Comparison of ENCODE assay signal across 9 mouse cellular contexts in the genomic region with DNA sequence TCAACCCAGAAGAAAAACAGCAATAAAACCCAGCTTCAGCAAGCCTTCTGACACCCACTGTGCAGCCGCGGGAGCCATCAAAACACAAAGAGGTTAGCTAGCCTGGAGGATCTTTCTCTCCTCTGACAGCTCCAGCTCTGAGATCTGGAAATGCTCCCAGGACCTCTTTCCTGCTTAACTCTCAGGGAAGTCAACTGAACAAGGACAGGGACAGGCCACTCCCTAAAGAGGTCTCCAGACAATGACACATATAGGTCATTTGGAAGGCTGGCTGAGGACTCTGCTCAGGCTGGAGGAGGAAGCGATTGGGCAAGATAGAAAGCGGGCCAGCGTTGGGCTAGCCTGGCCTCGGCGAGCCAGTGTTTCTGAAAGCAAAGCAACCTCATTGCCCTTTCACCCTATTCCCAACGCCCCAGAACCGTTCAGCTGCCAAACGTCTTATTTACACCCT. TPM values are rescaled to one million over a fixed set of nuclear protein-coding genes. Genes with fewer than 3 reads are reported as not detected.
DNase-seq lines count a peak whose midpoint lies in the region; ATAC-seq lines count a peak whose summit lies in the region.
"Had no signal": no experiment of that assay in that cellular context is flagged by ENCODE, and none has a peak within 500 bp of the region (broad histone marks: within the 10 kb centered on the region; RNA-seq: fewer than 3 reads in every experiment).

No protein-coding gene starts in this region.

- H3K4me3 ChIP-seq in forebrain, embryonic 12.5 days (replicated peaks) = no peak overlapping the region
- H3K4me3 ChIP-seq in limb, embryonic 10.5 days = peak overlapping the region; percentile 45
- H3K4me3 ChIP-seq in midbrain, embryonic 11.5 days (ENCODE audit: low read depth, low read length) = no peak overlapping the region

- no peak overlapping the region for H3K9ac ChIP-seq in forebrain, embryonic 12.5 days
- peak overlapping the region; percentile 65 for H3K9ac ChIP-seq in midbrain, embryonic 11.5 days (ENCODE audit: low read length)
- H3K9ac ChIP-seq: limb, embryonic 15.5 days had no signal

- DNase-seq in ZHBTc4 (ENCODE audit: low read depth, low spot score) = peak; percentile 68
- DNase-seq in heart, postnatal 14 days = peak; percentile 64 to 67
- DNase-seq in limb, embryonic 10.5 days (ENCODE audit: low spot score) = peak; percentile 46
- peak; percentile 91 for DNase-seq in midbrain, embryonic 11.5 days (ENCODE audit: low spot score, missing footprints)
- no peak for DNase-seq in urinary bladder, postnatal 14 days (ENCODE audit: low spot score)
- no peak for DNase-seq in left cerebral cortex, adult 9 months (ENCODE audit: low spot score in 2 of 2)

- intact Hi-C loops in heart, postnatal 14 days (cut with DNase I) = loop anchor here (1.0 to 5.0 kb wide), 3 partner anchors 57 to 196 kb away; no protein-coding TSS in a partner anchor

- peak; percentile 45; the same call in 1 of the 2 replicates for ATAC-seq in forebrain, embryonic 12.5 days (ENCODE audit: low FRiP score)
- peak; percentile 20; the same call in 1 of the 2 replicates for ATAC-seq in midbrain, embryonic 11.5 days (ENCODE audit: low FRiP score)
- ATAC-seq in erythroblast, adult 5-6 weeks (replicated peaks; ENCODE audit: low FRiP score, poor library complexity, severe bottlenecking) = no peak

- no peaks in the 10 kb centered on the region for H3K27me3 ChIP-seq in forebrain, embryonic 12.5 days
- no peaks in the 10 kb centered on the region for H3K27me3 ChIP-seq in limb, embryonic 10.5 days (ENCODE audit: low read depth, poor library complexity, severe bottlenecking)
- H3K27me3 ChIP-seq in midbrain, embryonic 11.5 days (ENCODE audit: control insufficient read depth, insufficient read depth, low read length) = no peaks in the 10 kb centered on the region
- H3K27me3 ChIP-seq: limb, embryonic 15.5 days had no signal

- 53% methylated on average over 10 of the region's 10 CpGs for WGBS in forebrain, embryonic 12.5 days
- WGBS in limb, embryonic 10.5 days = 40% methylated on average over 10 of the region's 10 CpGs
- 48% methylated on average over 10 of the region's 10 CpGs for WGBS in midbrain, embryonic 11.5 days

- no peaks in the 10 kb centered on the region for H3K9me3 ChIP-seq in forebrain, embryonic 12.5 days
- H3K9me3 ChIP-seq in limb, embryonic 10.5 days (replicated peaks) = no peaks in the 10 kb centered on the region
- no peaks in the 10 kb centered on the region for H3K9me3 ChIP-seq in midbrain, embryonic 11.5 days (ENCODE audit: control insufficient read depth, low read length)
- H3K9me3 ChIP-seq: limb, embryonic 15.5 days had no signal

- peak overlapping the region; percentile 4; the same call in 1 of the 2 replicates for H3K27ac ChIP-seq in forebrain, embryonic 12.5 days
- peak overlapping the region; percentile 90 for H3K27ac ChIP-seq in limb, embryonic 10.5 days
- H3K27ac ChIP-seq in midbrain, embryonic 11.5 days (ENCODE audit: low read depth, low read length) = peak overlapping the region; percentile 47; the same call in 1 of the 2 replicates
- H3K27ac ChIP-seq: limb, embryonic 15.5 days had no signal

- H3K4me2 ChIP-seq in forebrain, embryonic 12.5 days = peak overlapping the region; percentile 64; the same call in 1 of the 2 replicates
- H3K4me2 ChIP-seq in midbrain, embryonic 11.5 days = peak overlapping the region; percentile 45; the same call in 1 of the 2 replicates

- peaks cover 9% of the 10 kb centered on the region for H3K4me1 ChIP-seq in forebrain, embryonic 12.5 days
- H3K4me1 ChIP-seq in limb, embryonic 10.5 days = peaks cover 21% of the 10 kb centered on the region
- peaks cover 5% of the 10 kb centered on the region for H3K4me1 ChIP-seq in midbrain, embryonic 11.5 days (ENCODE audit: control insufficient read depth, insufficient read depth, low read length)

- no peaks in the 10 kb centered on the region for H3K36me3 ChIP-seq in forebrain, embryonic 12.5 days (replicated peaks)
- H3K36me3 ChIP-seq in limb, embryonic 10.5 days = no peaks in the 10 kb centered on the region
- H3K36me3 ChIP-seq in midbrain, embryonic 11.5 days (ENCODE audit: control insufficient read depth, insufficient read depth, low read length) = no peaks in the 10 kb centered on the region
- H3K36me3 ChIP-seq: limb, embryonic 15.5 days had no signal

RNA-seq across cellular contexts. Expression of gene Hdhd5, which starts 8.7 kb away (rescaled TPM):
- polyA plus RNA-seq in forebrain, embryonic 12.5 days (2016; fragmentation: Nextera tagmentation; extraction: Ambion mirVana) = 17.1 and 19.1 TPM in 2 replicates
- 10 to 100 TPM; 20.1 to 21.7 TPM for total RNA-seq in heart, postnatal 14 days (2021)
- 24.4 and 26.3 TPM in 2 replicates for polyA plus RNA-seq in limb, embryonic 10.5 days (2016; fragmentation: Nextera tagmentation; extraction: Ambion mirVana)
- polyA plus RNA-seq in midbrain, embryonic 11.5 days (2014; fragmentation: Nextera tagmentation; extraction: Ambion mirVana) = 12.4 and 15.0 TPM in 2 replicates
- total RNA-seq in erythroblast, adult 5-6 weeks (2015; ENCODE audit: low replicate concordance) = 1.3 TPM in 1 of 2 replicates, not detected in the other
- total RNA-seq in erythroblast, adult 5-6 weeks (2017; ENCODE audit: low replicate concordance) = 0.26 and 2.5 TPM in 2 replicates

RNA-seq across cellular contexts. Expression of gene Tmem121b, which starts 46.2 kb away (rescaled TPM):
- 2.5 TPM in 2 replicates for polyA plus RNA-seq in forebrain, embryonic 12.5 days (2016; fragmentation: Nextera tagmentation; extraction: Ambion mirVana)
- total RNA-seq in heart, postnatal 14 days (2021) = under 1 TPM in 1 of 2 experiments, not detected in 1; 0.05 TPM
- polyA plus RNA-seq in limb, embryonic 10.5 days (2016; fragmentation: Nextera tagmentation; extraction: Ambion mirVana) = 0.10 and 0.18 TPM in 2 replicates
- polyA plus RNA-seq in midbrain, embryonic 11.5 days (2014; fragmentation: Nextera tagmentation; extraction: Ambion mirVana) = 0.78 and 0.88 TPM in 2 replicates
- not detected in 2 replicates for total RNA-seq in erythroblast, adult 5-6 weeks (2015; ENCODE audit: low replicate concordance)
- not detected in 2 replicates for total RNA-seq in erythroblast, adult 5-6 weeks (2017; ENCODE audit: low replicate concordance)
- polyA plus RNA-seq: limb, embryonic 15.5 days had no signal

Comparison
In these comparisons a context has a peak if more than half of its experiments do, and no peak if none do; other contexts are left out.
1. DNase-seq: peak in ZHBTc4 (single experiment), heart, postnatal 14 days (2 of 2), limb, embryonic 10.5 days (single experiment) and midbrain, embryonic 11.5 days (single experiment); none in urinary bladder, postnatal 14 days (single experiment) and left cerebral cortex, adult 9 months (0 of 2).
2. H3K27ac ChIP-seq: peak in every context shown above with its lines; median percentile 90 in limb, embryonic 10.5 days; 47 in midbrain, embryonic 11.5 days; 4 in forebrain, embryonic 12.5 days.